Mouse (Mus musculus) inflammation-experienced regulatory T-cells (primary cell): ENCODE measurements around the gene Abcc5. TPM values are rescaled to one million over a fixed set of nuclear protein-coding genes. Genes with fewer than 3 reads are reported as not detected.

Experiments
- polyA plus RNA-seq, 2 experiments: library from polyadenylated mRNA; unstranded; fragments of 100-300 nt; shearing (Covaris generic); gene quantifications; one replicate each; pipeline ENCODE4 v1.2.1; 2017

Abcc5 gene
- 10 to 100 TPM; 27.0 to 32.6 TPM for polyA plus RNA-seq

GRCm38 (mm10) chr16:20425855-20426598 lies at the start of gene Abcc5:
Gene Abcc5, minus strand, starts transcription at chr16:20426394.

DNA sequence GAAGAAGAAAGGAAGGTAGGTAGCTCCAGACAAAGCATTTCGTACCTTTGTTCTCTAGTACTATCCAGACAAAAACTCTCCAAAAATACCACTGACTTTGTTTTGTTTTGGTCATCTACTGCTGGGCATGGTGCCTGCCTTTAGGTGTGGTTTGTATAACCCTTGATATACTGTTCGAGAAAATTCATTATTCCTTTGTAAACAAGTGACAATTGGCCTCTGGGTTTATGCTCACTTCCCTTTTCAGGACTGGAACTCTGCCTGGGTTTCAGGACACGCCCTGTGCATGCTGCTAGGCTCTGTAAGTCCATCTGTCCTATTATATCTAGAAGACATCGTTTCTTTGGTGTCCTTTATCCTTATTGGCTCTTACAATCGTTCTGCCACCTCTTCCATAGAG lies 100.9 kb downstream of the Abcc5 start, which contains the start of gene Cyp2ab1:
Cyp2ab1 (minus strand) TSS at position 119 of the 400 bp plus-strand sequence.

DNA sequence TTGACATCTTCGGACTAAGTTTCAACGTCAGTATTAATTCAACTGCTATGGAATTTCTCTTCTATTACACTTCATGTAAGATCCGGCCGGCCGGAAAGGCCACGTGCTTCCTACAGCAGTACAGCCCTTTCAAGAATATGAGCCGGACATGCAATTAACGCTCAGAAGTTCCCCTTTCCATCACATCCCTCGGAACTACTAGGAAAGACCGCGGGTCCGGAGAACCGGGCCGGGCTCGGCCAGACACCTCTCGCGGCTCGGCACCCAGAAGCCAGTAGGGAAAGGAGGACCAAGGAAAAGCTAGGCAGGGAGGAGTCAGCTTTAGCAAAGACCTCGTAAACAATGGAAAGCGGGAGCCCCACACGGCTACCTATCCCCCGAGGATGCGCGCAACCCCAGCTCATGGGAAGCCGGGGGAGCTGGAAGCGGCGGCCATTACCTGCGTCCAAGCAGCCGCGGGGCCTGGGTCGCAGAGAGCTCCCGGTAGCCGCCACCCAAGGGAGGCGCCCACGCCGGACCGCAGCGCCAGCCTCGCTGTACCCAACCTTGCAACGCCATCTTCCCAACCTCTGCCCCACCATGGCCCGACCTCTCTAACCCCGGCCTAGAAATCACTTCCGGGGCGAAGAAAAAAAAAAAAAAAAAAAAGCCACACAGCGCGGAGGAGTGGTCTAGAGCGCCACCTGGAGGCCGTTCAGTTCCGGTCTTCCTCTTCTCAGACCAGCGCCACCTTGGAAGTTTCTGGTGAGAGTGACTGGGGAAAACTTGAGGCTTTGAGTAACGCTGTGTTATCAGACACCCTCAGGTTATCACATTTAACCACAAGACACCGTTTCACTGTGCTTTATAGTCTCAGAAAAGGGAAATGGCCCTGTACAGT lies 124.2 kb downstream of the Abcc5 start, which contains the start of gene Parl:
Parl (minus strand) TSS at position 618 of the 880 bp plus-strand sequence.

Other genes starting within 250 kb of the Abcc5 start
- gene Map6d1, start 185.0 kb downstream of the Abcc5 start, polyA plus RNA-seq: under 1 TPM in 1 of 2 experiments, not detected in 1; 0.16 TPM
- 10 to 100 TPM; 75.1 to 78.1 TPM for gene Parl, start 124.0 kb downstream of the Abcc5 start, polyA plus RNA-seq
- under 1 TPM in 1 of 2 experiments, not detected in 1; 0.21 TPM for gene Cyp2ab1, start 101.0 kb downstream of the Abcc5 start, polyA plus RNA-seq
- 10 to 100 TPM; 70.2 to 83.7 TPM for gene Eif2b5, start 72.4 kb upstream of the Abcc5 start, polyA plus RNA-seq
- 10 to 100 TPM; 24.1 to 26.7 TPM for gene Dvl3, start 90.6 kb upstream of the Abcc5 start, polyA plus RNA-seq
- 100 to 1,000 TPM; 385 to 421 TPM for gene Ap2m1, start 109.1 kb upstream of the Abcc5 start, polyA plus RNA-seq
- gene Abcf3, start 122.2 kb upstream of the Abcc5 start, polyA plus RNA-seq: 100 to 1,000 TPM in 1 of 2 experiments, 10 to 100 TPM in 1; 65.1 to 102 TPM
- 1 to 10 TPM in 1 of 2 experiments, under 1 TPM in 1; 0.08 to 2.4 TPM for gene Vwa5b2, start 163.1 kb upstream of the Abcc5 start, polyA plus RNA-seq
- 10 to 100 TPM; 16.1 to 20.0 TPM for gene Eef1akmt4, start 185.2 kb upstream of the Abcc5 start, polyA plus RNA-seq
- not detected for gene Gm49333, start 185.2 kb upstream of the Abcc5 start, polyA plus RNA-seq
- gene Alg3, start 185.3 kb upstream of the Abcc5 start, polyA plus RNA-seq: 10 to 100 TPM; 39.7 to 42.7 TPM
- gene Camk2n2, start 194.9 kb upstream of the Abcc5 start, polyA plus RNA-seq: under 1 TPM; 0.29 to 0.84 TPM
- gene Ece2, start 203.4 kb upstream of the Abcc5 start, polyA plus RNA-seq: not detected
- 100 to 1,000 TPM; 221 to 235 TPM for gene Psmd2, start 225.3 kb upstream of the Abcc5 start, polyA plus RNA-seq
- gene Eif4g1, start 241.9 kb upstream of the Abcc5 start, polyA plus RNA-seq: 100 to 1,000 TPM; 104 to 132 TPM